ENCODE assay signal across 18 mouse cellular contexts in genomic region chr10:117908079-117908675, GRCm38 (mm10).
DNase-seq lines count a peak whose midpoint lies in the region.
"Had no signal": no experiment of that assay in that cellular context is flagged by ENCODE, and none has a peak within 500 bp of the region (broad histone marks: within the 10 kb centered on the region; RNA-seq: fewer than 3 reads in every experiment).

No protein-coding gene starts in this region.

- DNase-seq in cerebellum, postnatal 10 days = peak; percentile 12 to 13
- no peak for DNase-seq in cerebellum, adult 9-11 months
- peak; percentile 16 to 44 for DNase-seq in layer of hippocampus, postnatal 14 days (ENCODE audit: low spot score in 2 of 2)
- DNase-seq in layer of hippocampus, adult 8-10 months (ENCODE audit: low spot score in 2 of 2) = no peak
- DNase-seq in gonadal fat pad, adult 2 months (ENCODE audit: low read depth) = peak; percentile 13
- DNase-seq in retina, postnatal 1 day = peak; percentile 68
- no peak for DNase-seq in spleen, postnatal 36 days (ENCODE audit: low spot score in 2 of 2)
- DNase-seq: adrenal gland, adult 8-10 months; cerebellum, adult 2 months; heart, postnatal 4 days; kidney, adult 8-10 months; kidney, postnatal 10 days; liver, embryonic 13.5 days; lung, embryonic 14.5 days; right cerebral cortex, adult 18-20 months; right cerebral cortex, postnatal 4 days; thymus, adult 18-20 months; thymus, postnatal 36 days had no signal

Comparison
In these comparisons a context has a peak if more than half of its experiments do, and no peak if none do; other contexts are left out.
1. DNase-seq: peak in cerebellum, postnatal 10 days (2 of 2), layer of hippocampus, postnatal 14 days (2 of 2), gonadal fat pad, adult 2 months (single experiment) and retina, postnatal 1 day (single experiment); none in cerebellum, adult 9-11 months (single experiment), layer of hippocampus, adult 8-10 months (0 of 2) and spleen, postnatal 36 days (0 of 2).